Mouse (Mus musculus) small intestine, adult 2 months (tissue): ENCODE results near the gene Mindy2.

Source experiments
- CTCF ChIP-seq: fragments of 200-500 bp; IDR thresholded peaks from 2 replicates; pipeline ENCODE4 v1.5.1; 2012; ENCODE audit warnings: low read depth, mild to moderate bottlenecking, control low read depth, inconsistent platforms, low read length, moderate library complexity, mixed read lengths; ENCODE audit not compliant: insufficient replicate concordance, insufficient read length; ENCODE audit errors: extremely low read depth
- POLR2A ChIP-seq: fragments of 200-500 bp; IDR thresholded peaks from 2 replicates; pipeline ENCODE4 v1.6.1; 2012; ENCODE audit warnings: low read depth, mild to moderate bottlenecking, control low read depth, inconsistent platforms, low read length, moderate library complexity

DNA sequence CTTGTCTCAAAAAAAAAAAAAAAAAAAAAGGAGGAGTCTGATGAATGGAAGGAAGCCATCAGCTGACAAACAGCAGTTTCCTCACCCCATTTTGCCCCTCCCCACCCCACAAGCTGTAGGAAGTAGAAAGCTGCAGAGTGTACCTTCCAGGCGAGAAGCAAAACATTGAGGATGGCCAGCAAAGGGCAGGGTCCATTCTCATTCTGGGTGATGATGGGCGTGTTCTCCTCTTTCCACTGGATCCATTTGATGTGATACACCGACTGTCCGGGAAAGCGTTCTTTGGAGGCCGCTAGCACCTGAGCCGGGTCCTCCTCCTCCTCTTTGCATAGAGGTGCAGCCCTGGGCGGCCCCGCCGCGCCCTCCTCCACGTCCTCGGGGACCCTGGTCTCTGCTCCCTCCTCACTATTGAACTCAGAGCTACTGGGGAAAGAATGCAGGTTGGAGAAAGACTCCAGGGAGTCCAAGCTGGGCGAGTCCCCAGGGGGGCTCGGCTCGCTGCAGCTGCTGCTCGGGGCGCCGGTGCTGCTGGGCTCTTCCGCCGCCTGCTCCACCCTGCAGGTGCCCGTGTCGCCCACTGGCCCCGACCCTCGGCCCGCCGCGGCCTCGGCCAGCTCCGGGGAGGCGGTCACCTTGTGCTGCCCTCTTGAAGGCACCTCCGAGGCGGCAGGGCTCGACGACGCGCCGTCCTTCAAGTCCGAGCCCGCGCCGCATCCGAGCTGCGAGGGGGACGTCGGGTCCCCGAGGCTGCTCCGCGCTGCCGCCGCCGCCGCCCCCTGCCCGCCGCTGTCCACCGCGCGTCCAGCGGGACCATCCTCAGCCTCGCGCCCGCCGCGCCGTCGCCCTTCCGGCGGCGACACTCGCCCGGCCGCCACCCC lies 605 bp downstream of the Mindy2 start, which contains the start of gene Gm10642:
- TF ChIP-seq CTCF (no peak), POLR2A (peak; percentile 54; the same call in 1 of the 2 replicates)
